In genomic region chr3:157576343-157576722, GRCm38 (mm10) we compare ENCODE assay signal across 8 mouse cellular contexts.
"Had no signal": no experiment of that assay in that cellular context is flagged by ENCODE, and none has a peak within 500 bp of the region (broad histone marks: within the 10 kb centered on the region; RNA-seq: fewer than 3 reads in every experiment).

No protein-coding gene starts in this region.

- H3K4me2 ChIP-seq: kidney, embryonic 15.5 days; midbrain, embryonic 13.5 days had no signal

- DNase-seq: kidney, postnatal 14 days; lung, adult 2 months; right cerebral cortex, adult 18-20 months; right cerebral cortex, postnatal 25 days had no signal

- H3K4me1 ChIP-seq: kidney, embryonic 15.5 days; limb, embryonic 10.5 days; midbrain, embryonic 13.5 days had no signal

- H3K27ac ChIP-seq: kidney, embryonic 15.5 days; limb, embryonic 10.5 days; liver, embryonic 14.5 days; midbrain, embryonic 13.5 days had no signal

- ATAC-seq: midbrain, embryonic 13.5 days had no signal

- H3K9ac ChIP-seq: kidney, embryonic 15.5 days; liver, embryonic 14.5 days; midbrain, embryonic 13.5 days had no signal

- H3K9me3 ChIP-seq: kidney, embryonic 15.5 days; limb, embryonic 10.5 days; midbrain, embryonic 13.5 days had no signal

- H3K4me3 ChIP-seq: kidney, embryonic 15.5 days; limb, embryonic 10.5 days; midbrain, embryonic 13.5 days had no signal

- H3K27me3 ChIP-seq: kidney, embryonic 15.5 days; midbrain, embryonic 13.5 days had no signal

- H3K36me3 ChIP-seq: kidney, embryonic 15.5 days; limb, embryonic 10.5 days; midbrain, embryonic 13.5 days had no signal
